Mouse (Mus musculus) kidney, adult 2 months (tissue): ENCODE data around the gene Tubd1.

Experiments
- CTCF ChIP-seq: fragments of 200-500 bp; conservative IDR thresholded peaks from 2 replicates; pipeline ENCODE4 v1.5.1; 2011; ENCODE audit warnings: low read depth, mild to moderate bottlenecking, control low read depth, low read length, moderate library complexity, mixed read lengths; ENCODE audit not compliant: insufficient read depth, insufficient read length
- POLR2A ChIP-seq: fragments of 200-500 bp; IDR thresholded peaks from one replicate; pipeline ENCODE4 v1.6.1; 2011; ENCODE audit warnings: low read depth, low read length, control low read depth

DNA sequence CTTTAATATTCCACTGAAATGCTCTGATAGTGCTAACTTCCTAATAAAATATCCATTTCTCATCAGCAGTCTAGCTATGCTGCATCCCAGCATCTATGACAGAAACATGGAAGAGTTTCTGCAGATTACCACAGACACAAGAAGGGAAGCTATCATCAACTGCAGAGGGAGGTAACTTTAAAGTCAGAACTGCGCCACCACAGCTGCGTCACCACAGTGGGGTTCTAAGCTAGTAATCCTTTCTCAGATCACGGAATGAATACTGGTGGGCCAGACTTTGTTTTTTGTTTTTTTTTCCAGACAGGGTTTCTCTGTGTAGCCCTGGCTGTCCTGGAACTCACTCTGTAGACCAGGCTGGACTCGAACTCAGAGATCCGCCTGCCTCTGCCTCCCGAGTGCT lies 50.6 kb downstream of the Tubd1 start:
- no peak for TF ChIP-seq CTCF
- no peak for TF ChIP-seq POLR2A
